Mouse (Mus musculus) intestine, postnatal 0 days (tissue): ENCODE measurements around the gene Slc30a2. TPM values are rescaled to one million over a fixed set of nuclear protein-coding genes. Genes with fewer than 3 reads are reported as not detected.
"Not testable (repeated sequence)": the region's sequence is repeated elsewhere in the genome, so short reads cannot be mapped to it uniquely, and the experiment has no call there.

Experiments used
- ATAC-seq: fragments of 200-750 bp; cut with Nextera tagmentation; 2 replicates; pipeline ENCODE4 v1.8.0; 2017; ENCODE audit warnings: mild to moderate bottlenecking, moderate TSS enrichment, moderate library complexity
- H3K27ac ChIP-seq: fragments of 300-500 bp; sonication (generic); 2 replicates; pipeline ENCODE4 v1.5.1; 2014; ENCODE audit warnings: mild to moderate bottlenecking, low read depth, low read length, moderate library complexity
- H3K27me3 ChIP-seq: fragments of 300-500 bp; sonication (generic); replicated peaks from 2 replicates; pipeline ENCODE4 v1.6.1; 2014; ENCODE audit warnings: low read length, mixed read lengths; ENCODE audit not compliant: control insufficient read depth, insufficient read depth
- H3K36me3 ChIP-seq: fragments of 300-500 bp; sonication (generic); 2 replicates; pipeline ENCODE4 v1.6.1; 2014; ENCODE audit warnings: mild to moderate bottlenecking, moderate library complexity; ENCODE audit not compliant: control insufficient read depth, insufficient read depth
- H3K4me1 ChIP-seq: fragments of 300-500 bp; sonication (generic); replicated peaks from 2 replicates; pipeline ENCODE4 v1.6.1; 2014; ENCODE audit warnings: antibody characterized with exemption, low read length, mixed read lengths; ENCODE audit not compliant: control insufficient read depth, insufficient read depth
- H3K4me2 ChIP-seq: fragments of 300-500 bp; sonication (generic); replicated peaks from 2 replicates; pipeline ENCODE4 v1.6.1; 2014; ENCODE audit warnings: low read depth, mild to moderate bottlenecking, moderate library complexity
- H3K4me3 ChIP-seq: fragments of 300-500 bp; sonication (generic); 2 replicates; pipeline ENCODE4 v1.5.1; 2014; ENCODE audit warnings: low read depth, low read length
- H3K9ac ChIP-seq: fragments of 300-500 bp; sonication (generic); 2 replicates; pipeline ENCODE4 v1.6.1; 2014; ENCODE audit warnings: mild to moderate bottlenecking, low read depth, low read length
- H3K9me3 ChIP-seq: fragments of 300-500 bp; sonication (generic); 2 replicates; pipeline ENCODE4 v1.6.1; 2016; ENCODE audit warnings: mixed run types; ENCODE audit not compliant: control insufficient read depth
- CTCF ChIP-seq: sonication (generic); IDR thresholded peaks from 2 replicates; pipeline ENCODE4 v1.5.1; 2016; ENCODE audit warnings: low read depth, mild to moderate bottlenecking, control low read depth, antibody characterized with exemption, moderate library complexity
- WGBS: fragments of 180-500 bp; shearing (Covaris S2); extraction: QIAGEN DNeasy Blood & Tissue Kit; methylation state at CpG from one replicate; pipeline ENCODE4 v1.1.7; 2014; 5-methylcytosine and 5-hydroxymethylcytosine counted together
- polyA plus RNA-seq: library from polyadenylated mRNA; unstranded; fragments of >200 nt; fragmentation: Nextera tagmentation; extraction: Ambion mirVana; gene quantifications from 2 replicates; pipeline ENCODE4 v1.2.1, GENCODE M21; 2015

The Slc30a2 gene
- polyA plus RNA-seq, 1 experiment from 2014 or later = 39.1 TPM

DNA sequence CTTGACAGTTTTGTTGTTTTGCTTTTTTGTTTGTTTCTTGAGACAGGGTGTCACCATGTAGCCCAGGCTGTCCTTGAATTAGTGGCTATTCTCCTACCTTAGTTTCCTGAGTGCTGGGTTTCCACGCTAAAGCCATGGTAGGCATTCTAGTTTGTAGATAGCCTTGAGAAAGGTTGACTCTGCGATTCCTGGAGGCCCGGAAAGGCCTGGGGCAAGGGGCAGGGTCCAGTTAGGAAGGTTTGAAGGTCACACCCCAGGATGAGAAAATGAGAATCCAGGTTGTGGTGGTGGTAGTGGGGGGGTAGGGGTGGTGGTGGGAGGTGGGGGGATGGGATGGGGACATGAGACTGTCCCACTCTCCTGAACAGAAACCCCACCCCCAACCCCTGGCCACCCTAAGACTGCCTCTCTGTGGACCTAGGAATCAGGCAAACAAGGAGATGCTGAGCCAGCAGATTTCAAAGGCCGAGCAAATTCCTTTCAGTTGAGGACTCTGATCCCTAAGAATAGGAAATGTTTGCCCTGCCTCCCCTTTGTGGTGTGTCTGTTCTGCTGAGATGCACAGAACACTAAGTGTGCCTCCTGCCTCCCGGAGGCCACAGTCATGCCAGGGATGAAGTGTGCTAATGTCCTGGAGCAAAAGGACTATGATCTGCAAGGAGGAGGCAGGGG lies 16.0 kb upstream of the Slc30a2 start:
- Histone ChIP-seq H3K27me3 (no peaks in the 10 kb centered on the region), H3K27ac (peak overlapping the region; percentile 88), H3K9ac (no peak overlapping the region), H3K36me3 (no peaks in the 10 kb centered on the region), H3K4me2 (peak overlapping the region; percentile 51), H3K9me3 (no peaks in the 10 kb centered on the region), H3K4me3 (no peak overlapping the region), H3K4me1 (no peaks in the 10 kb centered on the region)
- 32% methylated on average over 5 of the region's 5 CpGs for WGBS
- TF ChIP-seq CTCF = no peak
- ATAC-seq = peak; percentile 94

GRCm38 (mm10) chr4:134328151-134328550 lies 14.8 kb upstream of the Slc30a2 start:
- Histone ChIP-seq H3K36me3 (no peaks in the 10 kb centered on the region), H3K4me1 (no peaks in the 10 kb centered on the region), H3K27ac (peak overlapping the region; percentile 88), H3K9me3 (no peaks in the 10 kb centered on the region), H3K9ac (no peak overlapping the region), H3K4me2 (peak overlapping the region; percentile 51), H3K4me3 (no peak overlapping the region), H3K27me3 (no peaks in the 10 kb centered on the region)
- 47% methylated on average over 8 of the region's 8 CpGs for WGBS
- TF ChIP-seq CTCF = no peak
- no peak for ATAC-seq

DNA sequence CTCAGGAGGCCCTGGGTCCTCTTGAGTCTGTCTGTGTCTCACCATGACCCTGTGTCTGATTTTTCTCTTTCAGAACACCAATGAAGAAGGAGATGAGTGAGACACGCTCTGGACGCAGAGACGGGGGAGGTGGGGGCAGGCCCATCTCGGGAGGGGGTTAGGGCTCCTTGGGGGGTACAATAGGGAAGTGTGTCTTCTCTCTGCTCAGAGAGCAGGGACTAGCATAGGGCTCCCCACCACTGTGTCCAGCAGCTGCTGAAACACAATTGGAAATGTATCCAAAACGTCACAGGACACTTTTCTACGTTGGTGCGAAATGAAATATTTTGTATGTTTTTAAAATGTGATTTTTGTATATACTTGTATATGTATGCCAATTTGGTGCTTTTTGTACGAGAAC lies 14.1 kb upstream of the Slc30a2 start:
- no peaks in the 10 kb centered on the region for H3K27me3 ChIP-seq
- H3K4me1 ChIP-seq = no peaks in the 10 kb centered on the region
- H3K27ac ChIP-seq = no peak overlapping the region
- TF ChIP-seq CTCF = no peak
- WGBS = 86% methylated on average over 8 of the region's 8 CpGs
- no peak overlapping the region for H3K4me2 ChIP-seq
- H3K9ac ChIP-seq = no peak overlapping the region
- no peaks in the 10 kb centered on the region for H3K36me3 ChIP-seq
- H3K9me3 ChIP-seq = no peaks in the 10 kb centered on the region
- no peak overlapping the region for H3K4me3 ChIP-seq
- ATAC-seq = no peak

- no peaks in the 10 kb centered on the region for H3K36me3 ChIP-seq
- no peak for TF ChIP-seq CTCF
- H3K27me3 ChIP-seq = no peaks in the 10 kb centered on the region
- H3K4me2 ChIP-seq = no peak overlapping the region
- WGBS = 52% methylated on average over 5 of the region's 5 CpGs
- H3K4me1 ChIP-seq = no peaks in the 10 kb centered on the region
- no peak overlapping the region for H3K4me3 ChIP-seq
- no peak for ATAC-seq
- H3K9me3 ChIP-seq = no peaks in the 10 kb centered on the region
- peak overlapping the region; percentile 54; the same call in 1 of the 2 replicates for H3K27ac ChIP-seq
- no peak overlapping the region for H3K9ac ChIP-seq
These were observed 12.7 kb upstream of the Slc30a2 start for GRCm38 (mm10) chr4:134330281-134330680.

DNA sequence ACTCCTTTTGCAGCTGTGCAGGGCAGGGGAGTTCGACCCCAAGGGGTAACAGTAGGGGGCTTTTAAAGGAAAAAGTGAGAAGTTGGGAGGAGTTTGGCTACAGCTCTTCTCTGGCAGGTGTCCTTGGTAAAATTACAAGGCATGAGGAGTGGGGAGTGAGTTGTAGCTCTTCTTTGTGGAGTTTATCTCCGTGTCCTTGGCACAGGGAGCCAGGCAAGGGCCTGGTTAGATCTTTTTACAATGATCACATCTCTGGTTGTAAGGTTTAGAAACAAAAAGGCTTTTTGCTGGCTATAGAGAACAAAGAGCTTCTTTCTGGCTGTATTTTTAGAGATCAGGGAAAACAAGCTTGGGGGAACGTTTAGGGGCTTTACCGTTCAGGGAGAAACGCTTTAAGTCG lies 1.8 kb upstream of the Slc30a2 start:
- H3K4me2 ChIP-seq, H3K27ac ChIP-seq, H3K9ac ChIP-seq, H3K4me1 ChIP-seq, H3K4me3 ChIP-seq, H3K9me3 ChIP-seq, H3K36me3 ChIP-seq, ATAC-seq: not testable (repeated sequence)
- H3K27me3 ChIP-seq = peaks cover 10% of the 10 kb centered on the region
- 77% methylated on average over 6 of the region's 6 CpGs for WGBS

GRCm38 (mm10) chr4:134342213-134342779 lies 685 bp upstream of the Slc30a2 start:
- Histone ChIP-seq H3K9ac (peak overlapping the region; percentile 50; the same call in 1 of the 2 replicates), H3K36me3 (no peaks in the 10 kb centered on the region), H3K9me3 (no peaks in the 10 kb centered on the region), H3K4me2 (peak overlapping the region; percentile 67), H3K27ac (peak overlapping the region; percentile 90), H3K27me3 (peaks cover 10% of the 10 kb centered on the region), H3K4me3 (peak overlapping the region; percentile 37), H3K4me1 (peaks cover 5% of the 10 kb centered on the region; the same call in 1 of the 2 replicates)
- no peak for ATAC-seq
- TF ChIP-seq CTCF = no peak
- WGBS = 33% methylated on average over 11 of the region's 11 CpGs
